Mouse (Mus musculus) midbrain, embryonic 16.5 days (tissue): ENCODE data around the gene Tbc1d4. TPM values are rescaled to one million over a fixed set of nuclear protein-coding genes. Genes with fewer than 3 reads are reported as not detected.
A peak's percentile ranks its signal among the peaks of the same experiment; 100 is the strongest.

Source experiments
- ATAC-seq: fragments of 200-750 bp; cut with Nextera tagmentation; 2 replicates; pipeline ENCODE4 v1.8.0; 2017; ENCODE audit warnings: moderate TSS enrichment
- H3K27ac ChIP-seq: fragments of 300-500 bp; sonication (generic); 2 replicates; pipeline ENCODE4 v1.5.1; 2014; ENCODE audit warnings: mild to moderate bottlenecking, low read length, mixed read lengths
- H3K27me3 ChIP-seq: fragments of 300-500 bp; sonication (generic); 2 replicates; pipeline ENCODE4 v1.6.1; 2014; ENCODE audit warnings: low read depth, low read length, mixed read lengths; ENCODE audit not compliant: control insufficient read depth, insufficient read depth
- H3K36me3 ChIP-seq: fragments of 300-500 bp; sonication (generic); 2 replicates; pipeline ENCODE4 v1.6.1; 2014; ENCODE audit warnings: mild to moderate bottlenecking, low read length, moderate library complexity, mixed read lengths; ENCODE audit not compliant: control insufficient read depth, insufficient read depth
- H3K4me1 ChIP-seq: fragments of 300-500 bp; sonication (generic); 2 replicates; pipeline ENCODE4 v1.6.1; 2014; ENCODE audit warnings: mild to moderate bottlenecking, low read length, mixed read lengths; ENCODE audit not compliant: control insufficient read depth, insufficient read depth
- H3K4me2 ChIP-seq: fragments of 300-500 bp; sonication (generic); 2 replicates; pipeline ENCODE4 v1.6.1; 2014; ENCODE audit warnings: mild to moderate bottlenecking, low read length, mixed read lengths
- H3K4me3 ChIP-seq: fragments of 300-500 bp; sonication (generic); 2 replicates; pipeline ENCODE4 v1.5.1; 2014; ENCODE audit warnings: low read depth, mild to moderate bottlenecking, low read length, moderate library complexity, mixed read lengths
- H3K9ac ChIP-seq: fragments of 300-500 bp; sonication (generic); 2 replicates; pipeline ENCODE4 v1.6.1; 2014; ENCODE audit warnings: low read depth, low read length, mixed read lengths
- H3K9me3 ChIP-seq: fragments of 300-500 bp; sonication (generic); replicated peaks from 2 replicates; pipeline ENCODE4 v1.6.1; 2014; ENCODE audit warnings: mild to moderate bottlenecking, low read length, mixed read lengths; ENCODE audit not compliant: control insufficient read depth, poor library complexity, severe bottlenecking
- WGBS: fragments of 180-500 bp; shearing (Covaris S2); extraction: QIAGEN DNeasy Blood & Tissue Kit; methylation state at CpG from one replicate; pipeline ENCODE4 v1.1.7; 2014; 5-methylcytosine and 5-hydroxymethylcytosine counted together
- polyA plus RNA-seq: library from polyadenylated mRNA; unstranded; fragments of >200 nt; fragmentation: Nextera tagmentation; extraction: Ambion mirVana; gene quantifications from 2 replicates; pipeline ENCODE4 v1.2.1, GENCODE M21; 2015

The Tbc1d4 gene
- polyA plus RNA-seq, 1 experiment from 2014 or later = 8.1 TPM

- H3K4me2 ChIP-seq = no peak overlapping the region
- no peaks in the 10 kb centered on the region for H3K27me3 ChIP-seq
- no peak overlapping the region for H3K27ac ChIP-seq
- 70% methylated on average over 3 of the region's 3 CpGs for WGBS
- H3K9ac ChIP-seq = no peak overlapping the region
- ATAC-seq = no peak
- H3K4me3 ChIP-seq = no peak overlapping the region
- H3K4me1 ChIP-seq = 0 out of 2 replicates have a peak, but pooled peaks cover 3% of the 10 kb centered on the region
- H3K36me3 ChIP-seq = no peaks in the 10 kb centered on the region
- no peaks in the 10 kb centered on the region for H3K9me3 ChIP-seq
Measured at GRCm38 (mm10) chr14:101559446-101559845, 49.5 kb downstream of the Tbc1d4 start.

- Histone ChIP-seq H3K4me1 (no peaks in the 10 kb centered on the region), H3K4me3 (no peak overlapping the region), H3K9me3 (no peaks in the 10 kb centered on the region), H3K27ac (no peak overlapping the region), H3K4me2 (no peak overlapping the region), H3K27me3 (no peaks in the 10 kb centered on the region), H3K36me3 (no peaks in the 10 kb centered on the region), H3K9ac (no peak overlapping the region)
- 89% methylated on average over 20 of the region's 20 CpGs for WGBS
- ATAC-seq = no peak
Measured at GRCm38 (mm10) chr14:101548885-101549573, 60.0 kb downstream of the Tbc1d4 start.

- no peak for ATAC-seq
- Histone ChIP-seq H3K9me3 (no peaks in the 10 kb centered on the region), H3K4me2 (no peak overlapping the region), H3K27me3 (no peaks in the 10 kb centered on the region), H3K9ac (no peak overlapping the region), H3K36me3 (no peaks in the 10 kb centered on the region), H3K27ac (no peak overlapping the region), H3K4me3 (no peak overlapping the region), H3K4me1 (no peaks in the 10 kb centered on the region)
- WGBS = 85% methylated on average over 9 of the region's 9 CpGs
Measured at GRCm38 (mm10) chr14:101541863-101542262, 67.1 kb downstream of the Tbc1d4 start.

- H3K4me1 ChIP-seq = no peaks in the 10 kb centered on the region
- ATAC-seq = no peak
- 87% methylated on average over 5 of the region's 5 CpGs for WGBS
- no peak overlapping the region for H3K4me3 ChIP-seq
- H3K9me3 ChIP-seq = no peaks in the 10 kb centered on the region
- H3K4me2 ChIP-seq = no peak overlapping the region
- no peak overlapping the region for H3K27ac ChIP-seq
- H3K9ac ChIP-seq = no peak overlapping the region
- no peaks in the 10 kb centered on the region for H3K27me3 ChIP-seq
- no peaks in the 10 kb centered on the region for H3K36me3 ChIP-seq
Measured at GRCm38 (mm10) chr14:101541141-101541540, 67.8 kb downstream of the Tbc1d4 start.

GRCm38 (mm10) chr14:101540466-101540865, 68.5 kb downstream of the Tbc1d4 start:
- Histone ChIP-seq H3K27ac (no peak overlapping the region), H3K36me3 (no peaks in the 10 kb centered on the region), H3K27me3 (no peaks in the 10 kb centered on the region), H3K4me1 (no peaks in the 10 kb centered on the region), H3K9me3 (no peaks in the 10 kb centered on the region), H3K4me2 (no peak overlapping the region), H3K4me3 (no peak overlapping the region), H3K9ac (no peak overlapping the region)
- ATAC-seq = no peak
- WGBS = 96% methylated on average over 3 of the region's 3 CpGs

- Histone ChIP-seq H3K27me3 (no peaks in the 10 kb centered on the region), H3K9me3 (no peaks in the 10 kb centered on the region), H3K36me3 (no peaks in the 10 kb centered on the region), H3K4me1 (no peaks in the 10 kb centered on the region), H3K4me3 (no peak overlapping the region), H3K27ac (no peak overlapping the region), H3K9ac (no peak overlapping the region), H3K4me2 (no peak overlapping the region)
- peak; percentile 51; the same call in 1 of the 2 replicates for ATAC-seq
- WGBS = 54% methylated on average over 2 of the region's 2 CpGs
Measured at GRCm38 (mm10) chr14:101537906-101538305, 71.1 kb downstream of the Tbc1d4 start.

GRCm38 (mm10) chr14:101537413-101537812, 71.6 kb downstream of the Tbc1d4 start:
- no peak overlapping the region for H3K27ac ChIP-seq
- no peaks in the 10 kb centered on the region for H3K9me3 ChIP-seq
- no peak overlapping the region for H3K9ac ChIP-seq
- no peak overlapping the region for H3K4me3 ChIP-seq
- H3K4me2 ChIP-seq = no peak overlapping the region
- no peaks in the 10 kb centered on the region for H3K27me3 ChIP-seq
- H3K4me1 ChIP-seq = no peaks in the 10 kb centered on the region
- WGBS = 68% methylated on average over 1 of the region's 1 CpGs
- ATAC-seq = no peak
- H3K36me3 ChIP-seq = no peaks in the 10 kb centered on the region

GRCm38 (mm10) chr14:101532090-101532695, 76.8 kb downstream of the Tbc1d4 start:
- Histone ChIP-seq H3K4me3 (no peak overlapping the region), H3K9me3 (no peaks in the 10 kb centered on the region), H3K4me1 (no peaks in the 10 kb centered on the region), H3K27me3 (no peaks in the 10 kb centered on the region), H3K4me2 (no peak overlapping the region), H3K9ac (no peak overlapping the region), H3K27ac (no peak overlapping the region), H3K36me3 (no peaks in the 10 kb centered on the region)
- WGBS = 62% methylated on average over 7 of the region's 7 CpGs
- no peak for ATAC-seq

GRCm38 (mm10) chr14:101530455-101530854, 78.5 kb downstream of the Tbc1d4 start:
- Histone ChIP-seq H3K27ac (no peak overlapping the region), H3K9me3 (no peaks in the 10 kb centered on the region), H3K4me2 (no peak overlapping the region), H3K4me1 (no peaks in the 10 kb centered on the region), H3K4me3 (no peak overlapping the region), H3K9ac (no peak overlapping the region), H3K36me3 (no peaks in the 10 kb centered on the region), H3K27me3 (no peaks in the 10 kb centered on the region)
- no peak for ATAC-seq
- 58% methylated on average over 2 of the region's 2 CpGs for WGBS
